Mouse (Mus musculus): ENCODE data around the gene Ephx3.

DNA sequence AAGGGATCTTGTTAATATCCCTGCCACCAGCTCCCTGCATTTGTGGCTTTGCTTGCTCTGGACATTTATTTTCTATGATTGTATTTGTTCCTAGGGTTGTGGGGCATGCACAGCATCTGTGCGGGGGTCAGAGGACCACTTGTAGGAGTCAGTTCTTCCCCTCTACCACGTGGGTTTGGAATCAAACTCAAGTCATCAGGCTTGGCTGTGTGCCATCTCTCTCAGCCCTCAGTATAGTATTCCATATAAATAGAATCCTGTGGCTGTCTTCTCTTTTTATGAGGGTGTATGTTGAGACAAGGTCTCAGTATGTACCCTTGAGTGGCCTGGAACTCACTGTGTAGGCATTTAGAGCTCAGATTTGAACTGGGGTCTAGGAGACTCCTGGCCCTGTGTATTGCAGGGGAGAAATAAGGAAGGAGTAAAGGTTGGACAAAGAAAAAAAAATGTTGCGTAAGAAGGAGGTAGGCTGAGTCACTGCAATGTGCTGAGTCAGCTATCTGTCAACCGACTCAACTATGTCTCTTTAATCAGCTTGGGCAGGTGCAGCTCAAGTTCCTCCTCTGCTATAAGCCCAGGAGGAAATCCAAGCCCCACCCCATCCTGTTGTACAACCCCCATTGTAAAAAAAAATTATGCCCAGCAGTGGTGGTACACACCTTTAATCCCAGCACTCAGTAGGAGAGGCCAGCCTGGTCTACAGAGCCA is 19.7 kb downstream of the Ephx3 start:
- TF ChIP-seq POLR2A (IDR thresholded peaks at IDR 0.05; ENCODE audit: insufficient read depth, low read depth, low read length) (no peak), CTCF (IDR thresholded peaks at IDR 0.05; ENCODE audit: insufficient read depth, low read depth, low read length) (no peak)
